Mouse (Mus musculus): Measurements from ENCODE around the gene Cav3. TPM values are rescaled to one million over a fixed set of nuclear protein-coding genes. Genes with fewer than 3 reads are reported as not detected.
A peak's percentile ranks its signal among the peaks of the same experiment; 100 is the strongest.

Gene Cav3
- polyA plus RNA-seq, 1 experiment, result not detected

DNA sequence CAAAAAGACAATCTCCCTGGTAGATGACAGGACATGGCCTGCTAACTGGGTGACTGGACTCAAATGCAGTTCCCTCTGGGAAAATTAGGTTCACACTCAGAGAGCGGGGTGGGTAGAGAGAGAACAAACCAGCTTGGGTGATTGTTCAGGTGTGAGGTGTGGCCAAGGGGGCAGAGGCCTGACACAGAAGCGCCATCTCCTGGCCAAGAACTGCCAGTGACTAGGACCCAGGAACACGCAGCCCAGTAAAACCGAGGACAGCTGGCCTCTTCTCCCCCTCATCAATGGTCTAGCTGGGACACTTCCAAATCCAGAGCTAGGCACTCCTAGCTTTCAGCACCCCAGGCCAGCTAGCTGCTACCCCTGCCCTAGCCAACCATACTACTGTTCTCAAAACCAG lies 25.0 kb downstream of the Cav3 start:
- H3K27ac ChIP-seq (ENCODE audit: insufficient read depth, low read length), result no peak overlapping the region
- H3K9me3 ChIP-seq (replicated peaks; ENCODE audit: control insufficient read depth, insufficient read depth, low read length, poor library complexity, severe bottlenecking), result no peaks in the 10 kb centered on the region
- H3K27me3 ChIP-seq (ENCODE audit: control insufficient read depth, insufficient read depth, low read length, poor library complexity, severe bottlenecking), result peaks cover 3% of the 10 kb centered on the region; the same call in 1 of the 2 replicates
- no peak overlapping the region for H3K9ac ChIP-seq (ENCODE audit: low read depth, poor library complexity, severe bottlenecking)
- TF ChIP-seq CTCF (IDR thresholded peaks at IDR 0.05; ENCODE audit: low read depth, low read length) (peak; percentile 92), EP300 (IDR thresholded peaks at IDR 0.05; ENCODE audit: insufficient read depth, low read depth, low read length) (no peak)
- no peaks in the 10 kb centered on the region for H3K4me1 ChIP-seq (ENCODE audit: control insufficient read depth, insufficient read depth, low read length)
- no peak overlapping the region for H3K4me3 ChIP-seq (ENCODE audit: low read depth, low read length)
- H3K36me3 ChIP-seq (ENCODE audit: control insufficient read depth, insufficient read depth, low read length, poor library complexity, severe bottlenecking), result no peaks in the 10 kb centered on the region

DNA sequence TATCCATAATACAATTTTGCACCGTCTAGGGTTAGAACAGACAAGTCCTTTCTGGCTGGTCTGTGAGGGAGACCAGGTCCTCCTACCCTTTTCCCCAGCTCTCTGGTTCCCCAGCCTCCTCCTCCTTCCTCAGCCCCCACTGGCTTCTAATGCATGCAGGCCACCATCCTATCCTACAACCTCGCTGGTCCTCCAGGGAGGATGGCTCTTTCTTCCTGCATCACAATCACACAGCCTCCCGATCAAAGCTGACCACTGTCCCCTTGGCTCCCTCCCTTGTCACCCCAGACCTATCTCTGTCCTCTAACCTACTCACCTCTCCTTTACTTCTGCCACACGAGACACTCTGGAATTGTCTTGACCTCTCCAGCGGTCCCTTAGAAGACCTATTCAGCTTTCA lies 28.7 kb downstream of the Cav3 start:
- H3K4me3 ChIP-seq (ENCODE audit: low read depth, low read length), result no peak overlapping the region
- H3K9me3 ChIP-seq (replicated peaks; ENCODE audit: control insufficient read depth, insufficient read depth, low read length, poor library complexity, severe bottlenecking), result no peaks in the 10 kb centered on the region
- H3K36me3 ChIP-seq (ENCODE audit: control insufficient read depth, insufficient read depth, low read length, poor library complexity, severe bottlenecking), result no peaks in the 10 kb centered on the region
- no peak overlapping the region for H3K9ac ChIP-seq (ENCODE audit: low read depth, poor library complexity, severe bottlenecking)
- no peaks in the 10 kb centered on the region for H3K4me1 ChIP-seq (ENCODE audit: control insufficient read depth, insufficient read depth, low read length)
- H3K27ac ChIP-seq (ENCODE audit: insufficient read depth, low read length), result no peak overlapping the region
- TF ChIP-seq CTCF (IDR thresholded peaks at IDR 0.05; ENCODE audit: low read depth, low read length) (no peak), EP300 (IDR thresholded peaks at IDR 0.05; ENCODE audit: insufficient read depth, low read depth, low read length) (no peak), POLR2A (IDR thresholded peaks at IDR 0.05; ENCODE audit: insufficient read depth, low read length) (no peak)
- H3K27me3 ChIP-seq (ENCODE audit: control insufficient read depth, insufficient read depth, low read length, poor library complexity, severe bottlenecking), result peaks cover 3% of the 10 kb centered on the region; the same call in 1 of the 2 replicates

DNA sequence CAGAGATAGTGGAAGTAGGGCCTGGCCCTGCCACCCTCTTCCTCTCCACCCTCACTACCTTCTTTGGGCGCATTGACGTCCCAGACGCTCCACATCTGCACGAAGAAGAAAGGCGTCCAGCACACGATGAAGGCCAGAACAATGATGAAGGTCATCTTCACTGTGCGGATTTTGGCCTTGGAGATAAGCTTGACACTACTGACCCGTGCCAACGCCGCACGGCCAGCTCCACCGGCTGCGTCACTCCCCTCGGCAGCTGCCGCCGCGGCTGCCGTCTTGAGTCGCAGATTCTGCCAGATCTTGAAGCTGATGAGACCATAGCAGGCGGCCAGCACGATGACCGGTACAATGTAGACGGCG lies 29.5 kb downstream of the Cav3 start:
- no peaks in the 10 kb centered on the region for H3K9me3 ChIP-seq (replicated peaks; ENCODE audit: control insufficient read depth, insufficient read depth, low read length, poor library complexity, severe bottlenecking)
- H3K9ac ChIP-seq (ENCODE audit: low read depth, poor library complexity, severe bottlenecking), result no peak overlapping the region
- no peaks in the 10 kb centered on the region for H3K4me1 ChIP-seq (ENCODE audit: control insufficient read depth, insufficient read depth, low read length)
- TF ChIP-seq EP300 (IDR thresholded peaks at IDR 0.05; ENCODE audit: insufficient read depth, low read depth, low read length) (no peak), CTCF (IDR thresholded peaks at IDR 0.05; ENCODE audit: low read depth, low read length) (no peak), POLR2A (IDR thresholded peaks at IDR 0.05; ENCODE audit: insufficient read depth, low read length) (no peak)
- H3K36me3 ChIP-seq (ENCODE audit: control insufficient read depth, insufficient read depth, low read length, poor library complexity, severe bottlenecking), result no peaks in the 10 kb centered on the region
- peaks cover 3% of the 10 kb centered on the region; the same call in 1 of the 2 replicates for H3K27me3 ChIP-seq (ENCODE audit: control insufficient read depth, insufficient read depth, low read length, poor library complexity, severe bottlenecking)
- no peak overlapping the region for H3K27ac ChIP-seq (ENCODE audit: insufficient read depth, low read length)
- peak overlapping the region; percentile 34 for H3K4me3 ChIP-seq (ENCODE audit: low read depth, low read length)

GRCm38 (mm10) chr6:112489181-112489909 lies 30.0 kb downstream of the Cav3 start:
- Histone ChIP-seq H3K9ac (ENCODE audit: low read depth, poor library complexity, severe bottlenecking) (no peak overlapping the region), H3K9me3 (replicated peaks; ENCODE audit: control insufficient read depth, insufficient read depth, low read length, poor library complexity, severe bottlenecking) (no peaks in the 10 kb centered on the region), H3K4me1 (ENCODE audit: control insufficient read depth, insufficient read depth, low read length) (no peaks in the 10 kb centered on the region), H3K27me3 (ENCODE audit: control insufficient read depth, insufficient read depth, low read length, poor library complexity, severe bottlenecking) (peaks cover 3% of the 10 kb centered on the region; the same call in 1 of the 2 replicates), H3K4me3 (ENCODE audit: low read depth, low read length) (peak overlapping the region; percentile 34), H3K27ac (ENCODE audit: insufficient read depth, low read length) (no peak overlapping the region), H3K36me3 (ENCODE audit: control insufficient read depth, insufficient read depth, low read length, poor library complexity, severe bottlenecking) (no peaks in the 10 kb centered on the region)
- TF ChIP-seq CTCF (IDR thresholded peaks at IDR 0.05; ENCODE audit: low read depth, low read length), result no peak
- no peak for TF ChIP-seq POLR2A (IDR thresholded peaks at IDR 0.05; ENCODE audit: insufficient read depth, low read length)
- 0 out of 2 replicates have a peak, but pooled peaks have one; percentile 7 for TF ChIP-seq EP300 (IDR thresholded peaks at IDR 0.05; ENCODE audit: insufficient read depth, low read depth, low read length)

DNA sequence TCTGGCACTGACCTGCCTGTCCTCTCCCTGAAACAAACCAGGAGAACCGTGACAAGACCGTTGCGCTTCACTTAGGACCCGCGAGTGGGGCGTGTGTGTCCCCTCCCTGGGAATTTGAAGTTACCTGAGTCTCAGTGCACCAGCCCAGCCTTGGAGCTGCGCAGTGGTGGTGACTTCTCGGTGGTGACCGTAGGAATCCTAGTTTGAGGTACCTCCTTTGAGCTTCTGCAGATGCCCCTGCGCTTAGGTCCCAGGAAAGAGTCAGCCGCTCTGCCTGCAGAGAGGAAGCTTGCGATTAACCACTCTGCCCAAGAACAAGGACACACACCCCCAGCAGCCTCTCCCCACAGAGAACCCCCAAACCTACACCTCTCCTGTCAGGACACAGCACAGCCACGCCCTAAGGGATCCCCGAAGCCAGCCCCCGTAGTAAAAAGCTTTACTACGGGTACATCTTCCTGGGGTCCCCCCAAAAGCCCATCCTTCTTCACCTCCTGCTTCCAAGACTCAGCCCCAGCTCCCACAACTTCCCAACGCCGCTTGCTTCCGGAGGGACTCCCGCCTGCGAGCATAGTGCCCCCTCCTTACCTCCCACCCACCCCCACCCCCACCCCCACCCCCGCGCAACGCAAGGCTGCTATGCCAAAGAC lies 30.7 kb downstream of the Cav3 start, which contains the start of gene Oxtr:
TSS of gene Oxtr (minus strand) at position 34 of the 650 bp plus-strand sequence.
- peak within 1 kb of the TSS; percentile 34 for H3K4me3 ChIP-seq (ENCODE audit: low read depth, low read length)
- H3K9me3 ChIP-seq (replicated peaks; ENCODE audit: control insufficient read depth, insufficient read depth, low read length, poor library complexity, severe bottlenecking), result no peaks in the 10 kb centered on the region
- no peaks in the 10 kb centered on the region for H3K4me1 ChIP-seq (ENCODE audit: control insufficient read depth, insufficient read depth, low read length)
- no peak for TF ChIP-seq CTCF (IDR thresholded peaks at IDR 0.05; ENCODE audit: low read depth, low read length)
- no peak for TF ChIP-seq POLR2A (IDR thresholded peaks at IDR 0.05; ENCODE audit: insufficient read depth, low read length)
- TF ChIP-seq EP300 (IDR thresholded peaks at IDR 0.05; ENCODE audit: insufficient read depth, low read depth, low read length), result no peak
- no peak within 1 kb of the TSS for H3K9ac ChIP-seq (ENCODE audit: low read depth, poor library complexity, severe bottlenecking)
- no peak within 1 kb of the TSS for H3K27ac ChIP-seq (ENCODE audit: insufficient read depth, low read length)
- peaks cover 3% of the 10 kb centered on the region; the same call in 1 of the 2 replicates for H3K27me3 ChIP-seq (ENCODE audit: control insufficient read depth, insufficient read depth, low read length, poor library complexity, severe bottlenecking)
- no peaks in the 10 kb centered on the region for H3K36me3 ChIP-seq (ENCODE audit: control insufficient read depth, insufficient read depth, low read length, poor library complexity, severe bottlenecking)
